Mouse (Mus musculus) ES-E14 (cell line): ENCODE measurements at regions not wholly inside any gene's neighbourhood (a gene's known extent, or its start where the extent isn't known, plus 50 kb on each side); places are given as distances from the start of the nearest gene placed in this dataset.

Source experiments
- CHD2 ChIP-seq: IDR thresholded peaks from 2 replicates; pipeline ENCODE4 v1.6.1; 2014; ENCODE audit warnings: mild to moderate bottlenecking, low read depth, low read length, inconsistent platforms
- MAFK ChIP-seq: IDR thresholded peaks from 2 replicates; pipeline ENCODE4 v1.6.1; 2014; ENCODE audit warnings: mild to moderate bottlenecking, low read depth, low read length, inconsistent platforms; ENCODE audit not compliant: insufficient read depth
- ZC3H11A ChIP-seq: IDR thresholded peaks from 2 replicates; pipeline ENCODE4 v1.6.1; 2012; ENCODE audit warnings: low read depth, mild to moderate bottlenecking, inconsistent platforms, low read length, borderline replicate concordance

- TF ChIP-seq CHD2 (no peak), MAFK (no peak), ZC3H11A (no peak)
Measured at GRCm38 (mm10) chr6:51683131-51683530, 159.4 kb downstream of the Snx10 start.
